Mouse (Mus musculus) Muller cell, postnatal 12 days (primary cell): ENCODE results near the gene Cd81.

Experiments
- DNase-seq: peaks from one replicate; pipeline ENCODE4 v3.0.0-alpha.2; 2015; ENCODE audit errors: inconsistent ontology term

The Cd81 gene

GRCm38 (mm10) chr7:143049841-143050816, 2.4 kb upstream of the Cd81 start:
- no peak for DNase-seq

GRCm38 (mm10) chr7:143051316-143051715, 1.2 kb upstream of the Cd81 start:
- DNase-seq = no peak

- DNase-seq = peak; percentile 79
Measured at GRCm38 (mm10) chr7:143053008-143053899, 715 bp downstream of the Cd81 start.

GRCm38 (mm10) chr7:143053961-143054611, 1.5 kb downstream of the Cd81 start:
- no peak for DNase-seq

- no peak for DNase-seq
Measured at GRCm38 (mm10) chr7:143054612-143054965, 2.0 kb downstream of the Cd81 start.

DNA sequence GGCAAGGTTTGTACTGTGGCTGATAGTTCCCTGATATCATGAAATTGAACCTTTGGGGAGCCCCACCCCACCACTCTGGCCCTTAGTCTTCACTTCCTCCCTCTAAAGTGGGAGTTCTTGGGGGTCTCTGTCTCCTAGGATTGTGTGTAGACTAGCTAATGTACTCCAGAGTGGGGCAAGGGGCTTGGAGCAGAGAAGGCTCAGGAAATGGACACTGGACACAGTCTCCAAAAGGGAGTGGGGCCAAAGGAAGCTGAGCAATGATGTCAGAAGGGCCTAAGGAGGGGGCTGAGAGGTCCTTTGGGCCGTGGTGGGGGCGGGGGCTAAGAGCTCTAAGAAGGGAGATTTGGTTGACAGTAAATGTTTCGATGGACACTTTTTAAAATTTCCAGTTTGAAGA, 2.5 kb downstream of the Cd81 start:
- DNase-seq = no peak

DNA sequence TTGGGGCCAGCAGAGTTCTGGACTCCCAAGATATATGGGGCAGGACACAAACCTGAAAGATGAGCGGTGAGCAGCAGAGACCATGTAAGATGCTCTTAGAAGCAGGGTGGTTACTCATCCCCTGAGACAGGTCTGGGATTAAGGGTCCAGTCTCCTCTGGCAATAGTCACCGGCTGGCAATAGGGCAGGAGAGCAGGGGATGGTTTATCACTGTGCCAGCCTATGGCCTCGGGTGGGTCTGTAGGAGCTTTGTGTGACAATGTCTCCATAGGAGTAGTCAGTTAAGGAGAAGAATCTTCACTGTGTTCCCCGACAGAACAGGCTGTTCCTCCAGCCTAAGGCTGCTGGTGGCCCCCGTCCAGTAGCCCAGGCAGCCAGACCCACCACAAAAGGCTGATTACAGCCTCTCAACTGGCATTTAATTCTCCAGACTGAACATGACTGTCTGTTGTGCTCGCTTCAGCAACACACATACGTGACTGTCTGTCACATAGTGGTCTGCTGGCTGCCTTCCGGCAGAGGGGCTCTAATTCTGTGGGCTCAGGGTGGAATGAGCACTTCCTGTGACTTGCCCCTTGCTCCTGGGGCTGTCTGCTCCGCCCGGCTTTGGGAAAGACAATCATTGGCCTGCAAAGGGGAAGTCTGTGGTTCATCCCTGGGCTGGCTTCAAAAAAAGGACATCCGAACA, 3.1 kb downstream of the Cd81 start:
- peak; percentile 63 for DNase-seq

DNA sequence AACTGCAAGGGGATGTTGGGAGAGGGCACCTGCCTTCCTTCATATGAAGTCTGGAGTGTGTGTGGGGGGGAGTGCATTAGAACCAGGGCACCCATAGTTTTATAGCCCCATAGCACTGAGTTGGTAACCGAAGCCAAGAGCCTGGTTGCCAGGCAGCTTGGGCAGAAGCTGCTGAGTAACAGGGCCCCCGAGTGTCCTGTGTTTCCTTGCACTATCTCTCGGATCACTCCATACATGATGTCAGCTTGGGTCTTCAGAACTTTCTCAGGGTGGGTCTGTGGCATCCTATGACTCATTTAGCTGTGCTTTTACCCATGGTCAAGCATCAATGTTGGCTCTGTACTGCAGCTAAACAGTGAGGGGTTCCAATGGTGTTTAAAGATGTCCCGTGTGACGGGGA, 4.5 kb downstream of the Cd81 start:
- no peak for DNase-seq

GRCm38 (mm10) chr7:143057667-143058220, 5.2 kb downstream of the Cd81 start:
- no peak for DNase-seq

DNA sequence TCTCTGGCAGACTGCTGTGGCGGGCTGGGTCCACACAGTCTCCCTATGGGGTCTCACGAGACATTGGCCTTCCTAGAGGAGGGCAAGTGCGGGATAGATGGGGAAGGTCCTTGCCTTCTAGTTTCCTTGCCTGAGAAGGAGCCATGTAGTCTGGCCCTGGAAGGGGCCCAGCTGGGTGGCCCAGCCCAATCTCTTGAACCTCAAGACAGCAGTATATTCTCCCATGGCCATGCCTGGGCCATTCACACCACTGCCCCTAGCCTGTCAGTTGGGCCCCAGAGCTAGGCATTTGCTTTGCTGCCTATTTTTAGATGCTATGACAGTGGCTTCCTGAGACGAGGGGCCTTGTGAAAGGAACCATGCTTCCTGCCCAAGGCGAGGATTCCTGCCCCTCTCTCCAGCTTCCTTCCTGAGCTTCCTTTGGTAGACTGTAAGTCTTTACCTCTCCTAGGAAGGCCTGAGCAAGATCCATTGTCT, 5.7 kb downstream of the Cd81 start:
- no peak for DNase-seq

DNA sequence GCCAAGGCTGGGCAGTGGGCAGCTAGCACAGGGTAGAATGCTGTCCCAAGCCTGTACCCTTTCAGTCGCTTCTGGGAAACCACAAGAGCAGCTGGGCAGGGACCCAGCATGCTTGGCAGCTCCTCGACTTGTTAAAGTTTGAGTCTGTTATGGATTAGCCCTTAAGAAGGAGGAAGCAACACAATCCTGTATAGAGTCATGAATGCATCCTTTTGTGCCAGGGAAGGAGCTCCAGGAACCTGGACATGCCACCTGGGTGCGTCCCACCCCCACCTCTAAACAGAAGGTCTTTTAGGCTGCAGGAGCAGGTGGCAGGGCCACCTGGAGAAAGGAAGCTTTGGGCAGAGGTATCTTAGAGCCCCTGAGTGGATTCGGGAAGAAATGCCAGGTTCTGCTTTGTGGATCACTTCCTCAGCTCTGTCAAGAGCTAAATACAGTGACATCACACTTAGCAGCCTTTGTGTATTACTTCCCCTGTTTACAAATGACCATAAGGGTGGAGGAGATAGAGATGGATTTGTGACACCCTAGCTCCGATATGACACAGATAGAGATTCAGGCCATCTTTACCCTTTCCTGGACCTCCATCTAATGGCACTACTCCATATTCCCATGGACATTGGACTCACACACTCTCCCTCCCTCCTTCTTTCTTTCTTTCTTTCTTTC, 6.8 kb downstream of the Cd81 start:
- DNase-seq = peak; percentile 58

- DNase-seq = no peak
Measured at GRCm38 (mm10) chr7:143062704-143063103, 10.2 kb downstream of the Cd81 start.

- DNase-seq = no peak
Measured at GRCm38 (mm10) chr7:143064226-143064625, 11.7 kb downstream of the Cd81 start.

DNA sequence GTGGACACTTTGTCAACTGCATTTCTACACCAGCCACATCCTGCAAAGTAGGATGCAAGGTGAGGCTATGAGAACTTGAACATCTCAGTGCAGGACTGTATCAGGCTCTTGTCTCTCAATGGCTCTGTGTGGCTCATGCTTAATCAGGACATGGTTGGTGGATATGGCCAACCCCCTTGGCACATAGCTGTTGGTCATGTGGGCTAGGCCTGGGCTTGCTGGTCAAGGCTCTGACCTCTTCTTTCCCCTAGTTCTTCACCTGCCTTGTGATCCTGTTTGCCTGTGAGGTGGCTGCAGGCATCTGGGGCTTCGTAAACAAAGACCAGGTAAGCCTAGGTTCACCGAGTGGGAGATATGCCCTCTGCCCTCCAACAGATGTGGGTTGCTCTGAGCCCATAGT, 13.2 kb downstream of the Cd81 start:
- no peak for DNase-seq

DNA sequence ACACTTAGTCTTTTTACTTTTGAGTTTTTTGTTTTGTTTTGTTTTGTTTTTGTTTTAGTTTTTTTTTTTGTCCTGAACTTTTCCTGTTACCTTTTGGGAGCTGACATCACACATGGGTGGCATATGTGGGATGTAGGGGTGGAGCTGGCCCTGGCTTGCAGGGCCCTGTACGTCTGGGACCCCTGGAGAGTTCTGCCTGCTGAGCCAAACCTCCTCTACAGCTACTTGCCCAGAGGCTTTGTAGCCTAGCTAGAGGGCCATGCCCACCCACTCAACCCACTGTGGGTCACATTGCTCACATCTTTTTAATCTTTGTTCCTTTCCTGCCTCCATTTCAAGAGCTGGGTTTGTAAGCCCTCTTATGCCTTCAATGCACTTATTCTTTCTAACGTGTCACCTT, 14.9 kb downstream of the Cd81 start:
- DNase-seq = no peak

- no peak for DNase-seq
Measured at GRCm38 (mm10) chr7:143067897-143068296, 15.4 kb downstream of the Cd81 start.

- peak; percentile 73 for DNase-seq
Measured at GRCm38 (mm10) chr7:143068316-143068881, 15.9 kb downstream of the Cd81 start.

GRCm38 (mm10) chr7:143068882-143069591, 16.5 kb downstream of the Cd81 start, which contains the start of gene Tssc4:
Tssc4 (plus strand) TSS chr7:143069249.
- DNase-seq = peak; percentile 99

GRCm38 (mm10) chr7:143069751-143070400, 17.3 kb downstream of the Cd81 start:
- DNase-seq = no peak
